Mouse (Mus musculus) small intestine, adult 2 months (tissue): ENCODE results near the gene Myl6. TPM values are rescaled to one million over a fixed set of nuclear protein-coding genes. Genes with fewer than 3 reads are reported as not detected.
"Not testable (repeated sequence)": the region's sequence is repeated elsewhere in the genome, so short reads cannot be mapped to it uniquely, and the experiment has no call there.

Experiments
- H3K27ac ChIP-seq: fragments of 200-500 bp; 2 replicates; pipeline ENCODE4 v1.5.1; 2012; ENCODE audit warnings: low read depth, low read length, control low read depth, inconsistent platforms; ENCODE audit not compliant: insufficient read depth
- H3K27me3 ChIP-seq: fragments of 200-500 bp; 2 replicates; pipeline ENCODE4 v1.6.1; 2012; ENCODE audit warnings: mild to moderate bottlenecking, moderate library complexity, low read length, inconsistent platforms; ENCODE audit not compliant: control insufficient read depth, insufficient read depth
- H3K36me3 ChIP-seq: fragments of 200-500 bp; 2 replicates; pipeline ENCODE4 v1.6.1; 2012; ENCODE audit warnings: mild to moderate bottlenecking, low read length, control low read depth, inconsistent platforms; ENCODE audit not compliant: control insufficient read depth, insufficient read depth
- H3K4me1 ChIP-seq: fragments of 200-500 bp; 2 replicates; pipeline ENCODE4 v1.6.1; 2012; ENCODE audit warnings: low read length, inconsistent platforms, mixed read lengths; ENCODE audit not compliant: control insufficient read depth, insufficient read depth, insufficient read length
- H3K4me3 ChIP-seq: fragments of 200-500 bp; 2 replicates; pipeline ENCODE4 v1.5.1; 2012; ENCODE audit warnings: low read depth, mild to moderate bottlenecking, control low read depth, inconsistent platforms, low read length, moderate library complexity
- CTCF ChIP-seq: fragments of 200-500 bp; IDR thresholded peaks from 2 replicates; pipeline ENCODE4 v1.5.1; 2012; ENCODE audit warnings: low read depth, mild to moderate bottlenecking, control low read depth, inconsistent platforms, low read length, moderate library complexity, mixed read lengths; ENCODE audit not compliant: insufficient replicate concordance, insufficient read length; ENCODE audit errors: extremely low read depth
- POLR2A ChIP-seq: fragments of 200-500 bp; IDR thresholded peaks from 2 replicates; pipeline ENCODE4 v1.6.1; 2012; ENCODE audit warnings: low read depth, mild to moderate bottlenecking, control low read depth, inconsistent platforms, low read length, moderate library complexity
- WGBS: fragments of 180-500 bp; shearing (Covaris S2); methylation state at CpG from one replicate; pipeline ENCODE4 v1.1.7; 2018; 5-methylcytosine and 5-hydroxymethylcytosine counted together
- polyA plus RNA-seq: library from polyadenylated mRNA; depleted of rRNA; stranded (reverse); fragments of >200 nt; gene quantifications from 2 replicates; pipeline ENCODE4 v1.2.3, GENCODE M21; 2012

The Myl6 gene
- polyA plus RNA-seq, 1 experiment: 749 TPM

- Histone ChIP-seq H3K4me3 (peak overlapping the region; percentile 91), H3K27ac (peak overlapping the region; percentile 97), H3K4me1 (peaks cover 16% of the 10 kb centered on the region), H3K36me3 (peaks cover 33% of the 10 kb centered on the region), H3K27me3 (no peaks in the 10 kb centered on the region)
- TF ChIP-seq POLR2A (no peak), CTCF (no peak)
- WGBS: under 1% methylated on average over 12 of the region's 12 CpGs
Measured at GRCm38 (mm10) chr10:128493319-128493694, 638 bp downstream of the Myl6 start.

- Histone ChIP-seq H3K27ac (peak overlapping the region; percentile 97), H3K36me3 (peaks cover 38% of the 10 kb centered on the region), H3K27me3 (no peaks in the 10 kb centered on the region), H3K4me3 (peak overlapping the region; percentile 91), H3K4me1 (peaks cover 16% of the 10 kb centered on the region)
- TF ChIP-seq POLR2A (no peak; the same call in 1 of the 2 replicates), CTCF (no peak)
- 3% methylated on average over 12 of the region's 12 CpGs for whole genome bisulfite sequencing
Measured at GRCm38 (mm10) chr10:128492633-128493311, 1.2 kb downstream of the Myl6 start.

- peaks cover 44% of the 10 kb centered on the region for H3K36me3 ChIP-seq
Measured at GRCm38 (mm10) chr10:128492051-128492450, 1.9 kb downstream of the Myl6 start.

GRCm38 (mm10) chr10:128491495-128491894 lies 2.5 kb downstream of the Myl6 start:
- 0 out of 2 replicates have a peak, but pooled peaks have one; percentile 1 for TF ChIP-seq CTCF
- TF ChIP-seq POLR2A: no peak
- Histone ChIP-seq H3K4me3 (peak overlapping the region; percentile 91), H3K27ac (peak overlapping the region; percentile 97), H3K36me3 (peaks cover 47% of the 10 kb centered on the region), H3K4me1 (peaks cover 16% of the 10 kb centered on the region), H3K27me3 (no peaks in the 10 kb centered on the region)
- WGBS: 25% methylated on average over 6 of the region's 6 CpGs

More at GRCm38 (mm10) chr10:128492051-128492450, 1.9 kb downstream of the Myl6 start:
- Histone ChIP-seq H3K4me1 (peaks cover 16% of the 10 kb centered on the region), H3K27ac (peak overlapping the region; percentile 97), H3K4me3 (peak overlapping the region; percentile 91)
- 21% methylated on average over 8 of the region's 8 CpGs for WGBS
- not testable (repeated sequence) for H3K27me3 ChIP-seq

- H3K4me3 ChIP-seq: 0 out of 2 replicates have a peak overlapping the region, but pooled peaks have one; percentile 11
- peak overlapping the region; percentile 97; the same call in 1 of the 2 replicates for H3K27ac ChIP-seq
Measured at GRCm38 (mm10) chr10:128490912-128491311, 3.0 kb downstream of the Myl6 start.

GRCm38 (mm10) chr10:128490232-128490631 lies 3.7 kb downstream of the Myl6 start:
- Histone ChIP-seq H3K36me3 (peaks cover 56% of the 10 kb centered on the region), H3K27ac (peak overlapping the region; percentile 97)

More at GRCm38 (mm10) chr10:128490912-128491311, 3.0 kb downstream of the Myl6 start:
- Histone ChIP-seq H3K36me3 (peaks cover 51% of the 10 kb centered on the region), H3K4me1 (peaks cover 16% of the 10 kb centered on the region), H3K27me3 (no peaks in the 10 kb centered on the region)
- 55% methylated on average over 5 of the region's 5 CpGs for WGBS
- TF ChIP-seq POLR2A: no peak
- TF ChIP-seq CTCF: no peak

GRCm38 (mm10) chr10:128489785-128490184 lies 4.2 kb downstream of the Myl6 start:
- TF ChIP-seq CTCF: no peak
- no peak for TF ChIP-seq POLR2A
- Histone ChIP-seq H3K4me3 (no peak overlapping the region), H3K27me3 (no peaks in the 10 kb centered on the region), H3K36me3 (peaks cover 56% of the 10 kb centered on the region), H3K27ac (peak overlapping the region; percentile 97), H3K4me1 (peaks cover 13% of the 10 kb centered on the region)
- 53% methylated on average over 4 of the region's 4 CpGs for WGBS

More at GRCm38 (mm10) chr10:128490232-128490631, 3.7 kb downstream of the Myl6 start:
- 70% methylated on average over 5 of the region's 5 CpGs for WGBS
- Histone ChIP-seq H3K27me3 (no peaks in the 10 kb centered on the region), H3K4me1 (peaks cover 16% of the 10 kb centered on the region), H3K4me3 (no peak overlapping the region)
- TF ChIP-seq POLR2A (peak; percentile 44; the same call in 1 of the 2 replicates), CTCF (no peak)
